Mouse (Mus musculus): ENCODE data around the gene Sycp1.

DNA sequence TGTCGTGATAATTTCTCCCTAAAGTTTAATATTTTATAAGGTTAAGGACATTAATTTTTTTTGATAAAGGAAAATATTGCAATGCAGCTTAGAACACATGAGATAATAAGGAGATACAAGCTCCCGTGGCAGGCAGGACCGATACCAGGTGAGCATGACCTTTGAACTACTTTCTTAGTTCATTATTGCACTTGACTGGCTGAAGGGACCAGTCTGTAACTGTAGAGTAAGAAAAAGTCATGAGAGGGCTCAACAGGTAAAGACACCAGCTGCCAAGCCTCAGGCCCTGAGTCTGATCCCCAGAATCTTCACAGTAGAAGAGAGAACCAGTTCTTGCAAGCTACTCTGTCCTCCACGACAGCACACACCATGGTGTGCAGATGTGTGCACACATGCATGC, 41.0 kb upstream of the Sycp1 start:
- TF ChIP-seq CTCF (IDR thresholded peaks at IDR 0.05), result no peak
- TF ChIP-seq EP300 (IDR thresholded peaks at IDR 0.05), result no peak
